Mouse (Mus musculus) liver, adult 10 weeks (tissue): Measurements from ENCODE around the gene Wbp2. TPM values are rescaled to one million over a fixed set of nuclear protein-coding genes. Genes with fewer than 3 reads are reported as not detected.

ENCODE experiments used
- polyA plus RNA-seq: library from polyadenylated mRNA; stranded (reverse); fragments of 350-450 nt; fragmentation: Illumina TruSeq; extraction: RNeasy Lipid Tissue Mini Kit (QIAGEN cat#74804); gene quantifications from one replicate; pipeline ENCODE4 v1.2.3, GENCODE M21; 2014; ENCODE audit warnings: low read depth, low replicate concordance

Gene Wbp2
- 15.7 TPM for polyA plus RNA-seq

GRCm38 (mm10) chr11:116086258-116087193 lies at the start of gene Wbp2:
Gene Wbp2 (minus strand): TSS chr11:116086995.

GRCm38 (mm10) chr11:116130488-116131205 lies 43.9 kb upstream of the Wbp2 start, which contains the start of gene Trim65:
Gene Trim65 (minus strand): TSS chr11:116131128.

GRCm38 (mm10) chr11:116127156-116127980 lies 40.6 kb upstream of the Wbp2 start, which contains the start of gene Trim47:
Gene Trim47 (minus strand): TSS chr11:116127210.

GRCm38 (mm10) chr11:116077446-116078204 lies 9.2 kb downstream of the Wbp2 start, which contains the start of gene Unc13d:
Gene Unc13d (minus strand): TSS chr11:116077961.

GRCm38 (mm10) chr11:116030088-116030897 lies 56.5 kb downstream of the Wbp2 start, which contains the start of gene Unk:
Gene Unk (plus strand): TSS chr11:116030322.

Other genes with a start within 250 kb of the Wbp2 start
- gene Myo15b, start 228.6 kb downstream of the Wbp2 start, polyA plus RNA-seq, result not detected
- gene Smim5, start 187.0 kb downstream of the Wbp2 start, polyA plus RNA-seq, result not detected
- gene Smim6, start 175.0 kb downstream of the Wbp2 start, polyA plus RNA-seq, result 0.42 TPM
- 6.3 TPM for gene Sap30bp, start 153.7 kb downstream of the Wbp2 start, polyA plus RNA-seq
- gene Recql5, start 153.5 kb downstream of the Wbp2 start, polyA plus RNA-seq, result 1.2 TPM
- not detected for gene Itgb4, start 112.3 kb downstream of the Wbp2 start, polyA plus RNA-seq
- 0.66 TPM for gene Galk1, start 74.3 kb downstream of the Wbp2 start, polyA plus RNA-seq
- 281 TPM for gene H3f3b, start 59.0 kb downstream of the Wbp2 start, polyA plus RNA-seq
- 0.69 TPM for gene Unk, start 56.7 kb downstream of the Wbp2 start, polyA plus RNA-seq
- not detected for gene Unc13d, start 9.0 kb downstream of the Wbp2 start, polyA plus RNA-seq
- gene Trim47, start 40.2 kb upstream of the Wbp2 start, polyA plus RNA-seq, result 0.34 TPM
- gene Trim65, start 44.1 kb upstream of the Wbp2 start, polyA plus RNA-seq, result 4.6 TPM
- 3.9 TPM for gene Mrpl38, start 51.9 kb upstream of the Wbp2 start, polyA plus RNA-seq
- 2.4 TPM for gene Fbf1, start 81.2 kb upstream of the Wbp2 start, polyA plus RNA-seq
- gene Ten1, start 111.9 kb upstream of the Wbp2 start, polyA plus RNA-seq, result not detected
- gene Acox1, start 112.0 kb upstream of the Wbp2 start, polyA plus RNA-seq, result 957 TPM
- gene Evpl, start 151.1 kb upstream of the Wbp2 start, polyA plus RNA-seq, result not detected
- 7.2 TPM for gene Srp68, start 187.2 kb upstream of the Wbp2 start, polyA plus RNA-seq
- not detected for gene Galr2, start 193.9 kb upstream of the Wbp2 start, polyA plus RNA-seq
- 7.5 TPM for gene Exoc7, start 220.2 kb upstream of the Wbp2 start, polyA plus RNA-seq
- gene Foxj1, start 248.4 kb upstream of the Wbp2 start, polyA plus RNA-seq, result not detected